Comparison of ENCODE assay signal across 8 mouse cellular contexts in genomic region chr6:128597121-128597522, GRCm38 (mm10). TPM values are rescaled to one million over a fixed set of nuclear protein-coding genes. Genes with fewer than 3 reads are reported as not detected.
A peak's percentile ranks its signal among the peaks of the same experiment; 100 is the strongest.
DNase-seq lines count a peak whose midpoint lies in the region; ATAC-seq and TF ChIP-seq lines count a peak whose summit lies in the region.

No protein-coding gene starts in this region.

- peaks cover 1% of the 10 kb centered on the region; the same call in 1 of the 2 replicates for H3K4me1 ChIP-seq in heart, adult 2 months (ENCODE audit: control insufficient read depth, insufficient read depth, low read length)

- peak; percentile 25 for DNase-seq in adrenal gland, adult 8-10 months
- DNase-seq in embryo, embryonic 11.5 days (ENCODE audit: low read depth, low spot score): peak; percentile 11
- peak; percentile 28 to 53 for DNase-seq in heart, adult 2 months
- DNase-seq in kidney, adult 18-20 months: peak; percentile 59
- peak; percentile 60 to 68 for DNase-seq in left cerebral cortex, postnatal 25 days (ENCODE audit: low spot score in 2 of 2)
- peak; percentile 22 for DNase-seq in right cerebral cortex, postnatal 25 days

- H3K36me3 ChIP-seq in heart, adult 2 months (ENCODE audit: control insufficient read depth, insufficient read depth, low read length): no peaks in the 10 kb centered on the region

- 28% methylated on average over 9 of the region's 9 CpGs for WGBS in heart, adult 2 months

- H3K27me3 ChIP-seq in heart, adult 2 months (ENCODE audit: control insufficient read depth, insufficient read depth, low read length): no peaks in the 10 kb centered on the region

- no peak for TF ChIP-seq EP300 in heart, adult 2 months (IDR thresholded peaks at IDR 0.05; ENCODE audit: insufficient read depth, low read depth, low read length)

- TF ChIP-seq CTCF in heart, adult 2 months (IDR thresholded peaks at IDR 0.05): no peak

- H3K79me2 ChIP-seq in heart, adult 2 months (replicated peaks; ENCODE audit: control insufficient read depth, insufficient read depth, low read length): no peaks in the 10 kb centered on the region

- no peak for TF ChIP-seq POLR2A in heart, adult 2 months (IDR thresholded peaks at IDR 0.05; ENCODE audit: insufficient read depth, low read depth, low read length)

- ATAC-seq in megakaryocyte progenitor cell, adult 5-6 weeks (replicated peaks; ENCODE audit: poor library complexity): 0 out of 2 replicates have a peak, but pooled peaks have one; percentile 29
- ATAC-seq in activated CD4-positive, CD25-positive, alpha-beta regulatory T cell, adult 4 months: no peak

- H3K27ac ChIP-seq in heart, adult 2 months: peak overlapping the region; percentile 33

- intact Hi-C loops in heart, adult 2 months (cut with DNase I): no loop called here
- intact Hi-C loops in left cerebral cortex, postnatal 25 days (cut with DNase I): no loop called here

- peak overlapping the region; percentile 38 for H3K4me3 ChIP-seq in heart, adult 2 months

- H3K9ac ChIP-seq in heart, adult 2 months (ENCODE audit: low read depth, low read length): peak overlapping the region; percentile 67

RNA-seq across cellular contexts. Expression of gene A2ml1, which starts 15.7 kb away (rescaled TPM):
- not detected for total RNA-seq in adrenal gland, adult 8-10 months (2022)
- not detected for total RNA-seq in heart, adult 2 months (2021)
- polyA plus RNA-seq in heart, adult 2 months (2012; rRNA removed): 1.6 TPM in 1 of 2 replicates, not detected in the other
- total RNA-seq in left cerebral cortex, postnatal 25 days (2021): 10 to 100 TPM; 14.7 to 15.6 TPM
- not detected in 2 replicates for total RNA-seq in megakaryocyte progenitor cell, adult 5-6 weeks (2015)
- not detected in 2 replicates for total RNA-seq in megakaryocyte progenitor cell, adult 5-6 weeks (2017)
- under 1 TPM in 1 of 2 experiments, not detected in 1; 0.45 TPM for polyA plus RNA-seq in activated CD4-positive, CD25-positive, alpha-beta regulatory T cell, adult 4 months (2017; shearing (Covaris generic))

RNA-seq across cellular contexts. Expression of gene Klrb1a, which starts 26.2 kb away (rescaled TPM):
- not detected for total RNA-seq in adrenal gland, adult 8-10 months (2022)
- not detected for total RNA-seq in heart, adult 2 months (2021)
- polyA plus RNA-seq in heart, adult 2 months (2012; rRNA removed): 0.20 and 0.59 TPM in 2 replicates
- total RNA-seq in left cerebral cortex, postnatal 25 days (2021): not detected
- total RNA-seq in megakaryocyte progenitor cell, adult 5-6 weeks (2015): 0.74 TPM in 1 of 2 replicates, not detected in the other
- not detected in 2 replicates for total RNA-seq in megakaryocyte progenitor cell, adult 5-6 weeks (2017)
- under 1 TPM in 1 of 2 experiments, not detected in 1; 0.60 TPM for polyA plus RNA-seq in activated CD4-positive, CD25-positive, alpha-beta regulatory T cell, adult 4 months (2017; shearing (Covaris generic))

Comparison
In these comparisons a context has a peak if more than half of its experiments do, and no peak if none do; other contexts are left out.
1. DNase-seq: peak in every context shown above with its lines; median percentile 64 in left cerebral cortex, postnatal 25 days; 59 in kidney, adult 18-20 months; 40 in heart, adult 2 months; 25 in adrenal gland, adult 8-10 months; 22 in right cerebral cortex, postnatal 25 days; 11 in embryo, embryonic 11.5 days.
2. RNA of gene A2ml1, which starts 15.7 kb away (total RNA-seq): 14.7 to 15.6 TPM in left cerebral cortex, postnatal 25 days; not detected in adrenal gland, adult 8-10 months, not detected in heart, adult 2 months and not detected in megakaryocyte progenitor cell, adult 5-6 weeks; every median in the first group is over 10 times any median in the second.